Mouse (Mus musculus): ENCODE data around the gene Slc13a3.

The Slc13a3 gene

DNA sequence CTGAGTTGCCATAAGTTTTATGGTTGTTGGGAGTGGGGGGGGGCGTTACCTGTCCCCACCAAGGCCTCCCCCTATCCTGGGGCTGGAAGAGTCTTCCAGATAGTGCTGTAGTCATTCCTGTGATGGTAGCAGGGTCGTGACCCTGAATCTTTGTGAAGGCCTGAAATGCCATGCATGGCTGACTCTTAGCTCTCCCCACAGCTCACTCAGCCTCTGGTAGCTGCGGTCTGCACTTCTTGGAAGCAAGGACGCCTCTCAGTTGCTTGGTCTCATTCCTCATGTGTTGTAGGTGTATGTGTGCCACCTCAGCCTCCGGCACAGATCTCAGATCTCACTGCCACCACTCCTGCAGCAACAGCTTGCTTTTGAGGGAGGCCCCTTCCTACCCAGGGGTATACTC is 2.8 kb upstream of the Slc13a3 start:
- DNase-seq (ENCODE audit: low read depth): no peak

DNA sequence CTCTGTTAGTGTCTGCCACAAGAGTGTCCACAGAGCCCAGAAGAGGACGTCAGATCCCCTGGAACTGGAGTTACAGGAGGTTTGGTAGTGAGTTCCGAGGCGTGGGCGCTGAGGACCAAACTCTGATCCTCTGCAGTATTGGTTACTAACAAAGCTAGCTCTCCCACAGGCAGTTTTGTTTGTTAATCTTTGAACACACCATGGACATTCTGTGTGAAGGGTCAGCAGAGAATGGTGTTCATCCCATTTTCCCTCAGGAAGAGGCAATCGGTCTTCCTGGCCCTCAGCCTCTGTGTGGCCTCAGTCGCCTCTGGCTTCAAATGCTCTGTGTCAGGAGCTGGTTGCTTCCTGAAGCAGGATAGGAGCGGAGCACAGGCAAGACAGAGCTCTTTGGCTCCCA is 2.4 kb upstream of the Slc13a3 start:
- DNase-seq (ENCODE audit: low read depth): no peak

DNA sequence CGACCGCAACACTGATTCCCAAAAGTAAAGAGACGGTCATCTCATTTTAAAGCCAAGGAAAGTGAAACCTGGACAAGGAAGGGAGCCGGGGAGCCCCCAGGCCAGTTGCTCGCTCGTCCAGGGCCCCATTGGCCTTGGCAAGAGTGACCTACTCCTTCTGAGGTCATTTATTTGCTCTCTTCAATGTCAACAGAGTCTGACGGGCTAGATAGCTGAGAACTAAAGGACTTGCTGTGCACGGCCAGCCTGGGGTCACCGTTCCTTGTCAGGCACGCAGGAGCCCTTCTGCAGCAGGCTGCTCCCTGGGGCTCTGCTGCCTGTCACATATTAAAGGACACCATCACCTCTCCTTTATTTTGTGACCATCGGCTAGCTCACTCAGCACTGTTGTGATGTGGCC is 1.1 kb downstream of the Slc13a3 start:
- no peak for DNase-seq (ENCODE audit: low read depth)

DNA sequence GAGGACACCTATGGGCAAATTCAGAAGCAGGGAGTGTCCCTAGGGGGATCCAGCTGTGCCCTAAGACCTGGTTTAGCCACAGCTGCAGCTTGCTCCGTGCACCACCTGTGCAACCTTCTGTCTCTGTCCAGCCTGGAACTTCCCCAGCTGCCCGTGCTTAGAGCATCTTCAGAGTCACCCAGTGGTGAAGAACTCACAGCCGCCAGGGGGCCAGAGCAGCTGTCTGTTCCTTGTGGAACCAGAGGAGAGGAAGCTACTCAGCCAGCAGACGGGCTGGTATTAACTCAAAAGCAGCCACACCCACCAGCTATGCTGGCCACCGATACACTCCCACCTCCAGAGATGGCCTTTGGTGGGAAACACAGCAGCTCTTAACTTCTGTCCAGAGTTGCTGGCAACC is 2.9 kb downstream of the Slc13a3 start:
- DNase-seq (ENCODE audit: low read depth): peak; percentile 36

DNA sequence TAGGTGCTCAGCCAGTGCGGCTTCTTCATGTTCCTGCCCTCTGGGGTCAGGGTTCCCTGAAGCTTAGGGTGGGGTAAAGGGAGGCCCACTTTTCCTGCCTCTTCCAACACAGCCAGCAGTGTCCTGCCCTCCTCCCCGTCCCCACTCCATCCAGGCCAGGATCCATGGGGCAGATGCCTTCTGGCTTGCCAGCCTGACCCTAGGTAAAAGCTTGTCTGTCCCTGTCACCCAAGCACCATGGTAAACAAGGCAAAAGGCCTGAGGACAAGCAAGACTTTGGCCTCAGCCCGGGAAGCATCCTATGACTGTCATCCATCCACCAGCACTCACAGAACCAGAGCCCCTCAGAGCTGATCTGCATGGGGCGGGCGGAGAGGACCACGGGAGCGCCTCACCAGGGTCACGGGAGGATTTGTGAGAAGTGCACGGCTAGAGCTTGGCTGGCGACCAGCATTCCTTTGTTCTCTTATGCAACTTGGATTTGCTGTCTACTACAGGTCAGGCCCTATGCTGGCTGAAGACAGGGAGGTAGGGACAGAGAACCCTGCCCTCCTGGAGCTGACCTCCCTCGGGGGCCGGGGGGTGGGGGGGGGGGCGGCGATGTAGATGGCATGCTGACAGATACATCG is 5.1 kb downstream of the Slc13a3 start:
- DNase-seq (ENCODE audit: low read depth): peak; percentile 56

DNA sequence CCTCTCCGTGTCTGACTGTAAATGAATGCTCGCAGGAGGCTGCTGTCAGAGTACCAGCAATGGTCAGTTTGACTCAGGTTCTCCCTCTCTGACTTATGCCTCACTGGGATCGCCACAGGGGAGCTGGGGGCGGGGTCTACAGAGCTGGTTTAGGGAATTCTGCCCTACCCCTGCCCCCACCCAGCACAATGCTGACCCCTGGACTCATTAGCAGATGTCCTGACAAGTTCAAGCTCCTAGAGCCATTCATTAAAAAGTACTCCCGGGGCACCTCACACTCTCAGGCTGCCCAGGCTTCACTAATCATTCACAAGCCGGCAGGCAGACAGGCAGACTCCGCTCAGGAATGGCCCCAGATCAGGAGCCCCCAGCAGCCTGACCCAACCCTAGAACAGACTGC is 13.4 kb downstream of the Slc13a3 start:
- DNase-seq (ENCODE audit: low read depth): no peak

DNA sequence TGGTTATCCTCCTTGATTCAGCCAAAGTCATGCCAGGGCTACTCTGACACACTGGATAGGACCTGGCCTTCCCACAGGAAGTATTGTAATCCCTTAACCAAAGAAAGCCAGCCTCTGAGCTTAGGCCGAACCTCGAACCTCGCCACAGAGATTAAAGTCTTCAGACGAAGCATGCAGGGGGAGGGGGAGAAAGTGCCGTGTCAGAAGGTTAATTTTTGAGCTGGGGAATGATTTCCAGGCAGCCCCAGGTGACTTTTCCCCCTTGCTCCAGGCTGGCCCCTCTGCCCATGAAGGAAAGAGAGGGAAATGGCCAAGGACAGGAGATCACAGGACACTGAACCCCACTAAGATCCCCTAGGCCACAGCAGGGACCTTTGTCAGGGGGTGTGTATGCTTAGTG is 14.8 kb downstream of the Slc13a3 start:
- DNase-seq (ENCODE audit: low read depth): no peak

DNA sequence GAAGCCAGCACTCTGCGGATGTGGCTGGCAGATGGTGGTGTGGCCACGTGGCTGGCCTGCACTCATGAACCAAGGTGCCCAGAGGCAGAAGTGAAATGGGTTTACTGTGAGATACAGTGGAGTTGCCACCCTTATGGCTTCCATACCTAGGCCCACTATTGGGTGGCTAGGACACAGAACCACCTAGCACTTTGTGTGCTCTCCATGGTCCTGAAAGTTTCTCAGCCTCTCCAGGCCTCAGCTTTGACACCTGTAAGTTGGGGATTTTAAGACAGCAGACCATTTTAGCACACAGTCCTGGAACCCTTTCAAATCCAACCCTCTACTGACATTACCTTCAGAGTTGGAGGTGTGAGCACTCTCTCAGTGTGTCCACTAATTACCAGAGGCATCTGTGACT is 16.3 kb downstream of the Slc13a3 start:
- DNase-seq (ENCODE audit: low read depth): peak; percentile 72

DNA sequence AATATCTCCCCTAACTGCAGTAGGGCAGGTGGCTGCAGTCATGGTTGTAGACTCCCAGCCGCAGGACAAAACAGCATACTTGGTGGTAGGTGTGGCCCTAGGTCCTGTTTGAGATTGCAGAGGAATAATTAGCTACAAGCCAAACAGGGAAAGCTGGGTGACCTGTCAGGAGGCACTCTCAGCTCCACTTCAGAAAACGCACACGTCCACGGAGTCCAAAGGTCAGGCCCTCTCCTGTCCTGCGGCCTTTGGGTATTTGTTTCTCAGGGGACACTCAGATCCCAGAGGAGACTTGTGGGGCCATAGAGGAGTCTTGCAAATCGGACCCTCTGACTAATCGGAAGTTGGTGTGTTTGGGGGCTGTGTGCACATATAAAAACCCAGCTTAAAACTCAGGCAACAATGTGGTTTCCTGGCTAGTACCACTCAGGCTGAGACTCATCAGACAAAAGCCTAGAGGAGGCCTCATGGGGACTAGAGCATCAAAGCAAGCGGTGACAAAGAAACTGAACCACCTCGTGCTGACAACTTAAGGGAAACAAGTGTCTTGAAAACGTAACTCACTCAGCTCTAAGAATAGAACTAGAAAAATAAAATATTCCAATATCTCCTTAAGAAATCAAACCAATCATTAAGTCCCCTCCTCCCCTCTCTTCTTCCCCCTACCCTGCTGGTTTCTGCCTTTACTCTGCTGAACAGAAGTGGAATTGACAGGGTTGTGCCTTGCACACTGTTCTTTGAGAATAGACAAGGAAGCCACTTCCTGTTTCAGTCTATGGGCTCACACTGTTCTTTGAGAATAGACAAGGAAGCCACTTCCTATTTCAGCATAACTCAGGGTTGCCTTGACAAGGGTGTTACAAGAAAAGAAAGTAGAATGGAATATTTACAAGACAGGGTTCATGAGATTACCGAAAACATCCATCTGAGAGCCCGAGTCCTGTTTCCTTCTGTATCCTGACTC is 20.0 kb downstream of the Slc13a3 start:
- no peak for DNase-seq (ENCODE audit: low read depth)

DNA sequence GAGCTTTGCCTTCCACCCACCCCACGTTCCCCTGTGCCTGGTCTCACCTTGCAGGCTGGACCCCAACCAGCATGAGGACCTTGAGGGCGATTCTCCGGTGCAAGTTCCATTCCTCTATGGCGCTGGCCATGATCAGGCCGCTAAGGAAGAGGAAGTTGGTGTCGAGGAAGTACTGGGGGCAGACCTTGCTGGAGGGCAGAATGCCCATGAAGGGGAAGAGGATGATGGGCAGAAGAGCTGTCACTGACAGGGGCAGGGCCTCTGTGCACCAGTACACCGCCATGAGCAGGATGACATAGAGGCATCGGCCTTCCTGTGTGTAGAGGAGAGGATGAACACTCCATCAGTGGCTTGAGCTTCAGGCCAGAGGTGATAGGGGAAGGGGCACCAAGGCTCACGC is 24.6 kb downstream of the Slc13a3 start:
- DNase-seq (ENCODE audit: low read depth): no peak

DNA sequence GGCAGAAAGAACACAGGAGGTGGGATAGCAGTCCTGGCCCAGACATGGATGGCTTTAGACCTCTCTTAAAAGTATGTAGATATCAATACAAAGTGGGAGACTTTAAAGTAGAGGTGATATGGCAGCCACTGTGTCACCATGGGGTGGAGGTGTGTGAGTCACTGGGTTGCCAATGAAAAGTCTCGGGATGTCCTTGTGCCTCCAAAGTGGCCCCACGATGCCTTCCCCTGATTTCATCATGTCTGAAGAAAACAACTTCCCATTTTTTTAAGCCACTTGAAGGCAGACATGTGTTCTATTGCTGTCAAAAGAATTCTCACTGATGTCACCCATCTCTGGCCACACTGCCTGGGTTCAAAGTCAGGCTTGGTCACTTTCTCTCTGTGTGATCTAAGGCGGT is 28.2 kb downstream of the Slc13a3 start:
- no peak for DNase-seq (ENCODE audit: low read depth)

DNA sequence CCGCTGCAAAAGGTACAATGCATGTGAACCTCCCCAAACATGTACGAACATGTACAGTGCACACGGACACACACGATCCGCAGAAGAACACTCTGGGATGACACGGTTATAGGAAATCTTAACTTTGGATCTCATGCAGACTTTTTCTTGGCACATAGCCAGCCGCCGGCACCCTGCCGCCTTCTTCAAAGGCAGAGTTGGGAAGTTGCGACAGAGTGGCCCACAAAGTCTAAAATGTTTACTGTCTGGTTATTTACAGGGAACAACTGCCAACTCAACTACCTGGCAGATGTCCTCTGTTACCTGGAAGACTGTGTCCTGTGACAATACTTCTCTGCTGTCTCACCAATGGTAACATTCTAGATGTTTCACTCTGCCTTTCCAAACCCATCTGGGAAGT is 30.0 kb downstream of the Slc13a3 start:
- peak; percentile 9 for DNase-seq (ENCODE audit: low read depth)

DNA sequence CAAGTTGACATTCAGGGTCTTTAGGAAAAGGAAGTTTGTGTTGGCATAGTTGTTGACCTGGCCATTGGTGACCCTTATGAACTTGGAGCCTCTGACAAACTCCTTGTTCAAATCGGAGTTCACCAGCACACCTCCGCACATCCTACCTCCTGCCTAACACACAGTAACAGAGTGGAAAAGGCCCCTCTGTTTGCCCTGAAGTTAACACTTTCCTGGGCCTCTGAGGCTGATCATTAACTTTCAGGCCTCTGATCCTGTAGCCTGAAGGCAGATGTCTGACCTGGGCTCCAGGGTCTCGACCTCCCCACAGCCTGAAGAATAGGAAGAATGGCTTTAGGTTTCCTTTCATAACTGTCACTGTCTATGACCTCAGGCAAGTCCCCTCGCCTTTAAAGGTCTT is 31.4 kb downstream of the Slc13a3 start:
- DNase-seq (ENCODE audit: low read depth): no peak

DNA sequence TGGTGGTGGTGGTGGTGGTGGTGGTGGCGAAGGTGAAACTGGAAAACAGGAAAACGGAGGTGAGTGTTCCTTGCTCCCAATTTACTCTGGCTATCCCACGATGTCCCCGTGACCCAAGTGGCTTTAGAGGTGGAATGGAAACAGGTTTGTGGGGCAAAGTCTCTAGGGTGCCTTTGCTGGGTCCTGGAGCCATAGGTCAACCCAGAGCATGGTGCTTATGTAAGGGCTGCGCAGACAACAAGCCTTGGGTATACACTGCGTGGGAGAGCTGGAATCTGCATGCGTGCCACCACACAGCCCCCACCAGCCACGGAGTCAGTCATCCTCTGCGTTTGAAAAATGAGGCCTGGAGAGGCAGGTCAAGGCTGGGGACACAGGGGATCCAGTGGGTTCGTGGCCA is 33.4 kb downstream of the Slc13a3 start:
- no peak for DNase-seq (ENCODE audit: low read depth)

DNA sequence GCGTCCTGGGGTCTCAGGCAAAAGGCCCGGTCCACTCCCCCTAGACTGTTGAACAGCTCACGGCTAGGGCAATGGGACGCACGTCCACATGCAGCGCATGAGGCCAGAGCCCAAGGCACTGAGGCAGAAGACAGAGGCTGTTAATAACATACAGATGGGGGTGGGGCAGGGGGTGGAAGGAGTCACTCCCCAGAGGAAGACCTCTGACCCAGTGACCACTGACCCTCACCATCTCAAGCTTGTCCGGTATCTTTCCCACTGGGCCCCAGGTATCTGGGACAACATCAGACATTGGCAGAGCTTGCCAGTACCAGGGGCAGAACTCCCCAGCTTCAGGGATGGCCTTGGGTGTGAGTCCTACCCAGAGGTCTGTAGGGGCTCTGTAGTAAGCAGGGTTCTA is 34.1 kb downstream of the Slc13a3 start:
- DNase-seq (ENCODE audit: low read depth): no peak

DNA sequence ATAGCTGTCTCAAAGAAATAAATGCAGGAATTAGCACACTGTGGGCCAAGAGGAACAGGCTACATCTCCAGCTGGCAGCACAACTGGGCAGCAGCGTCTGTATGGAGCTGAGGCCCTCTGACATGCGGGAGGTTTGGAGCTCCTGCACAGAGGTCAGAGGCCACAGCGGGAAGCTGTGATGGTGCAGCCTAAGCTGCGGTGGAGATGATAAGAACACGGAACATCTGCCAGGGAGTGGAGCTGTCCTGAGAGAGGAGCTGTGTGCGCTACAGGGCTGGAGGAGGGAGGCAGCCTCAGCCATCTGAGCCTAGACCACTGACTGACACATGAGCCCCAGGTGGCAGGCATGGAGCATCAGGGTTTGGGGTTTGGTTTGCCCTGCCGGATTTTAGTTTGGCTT is 44.3 kb downstream of the Slc13a3 start:
- DNase-seq (ENCODE audit: low read depth): no peak

DNA sequence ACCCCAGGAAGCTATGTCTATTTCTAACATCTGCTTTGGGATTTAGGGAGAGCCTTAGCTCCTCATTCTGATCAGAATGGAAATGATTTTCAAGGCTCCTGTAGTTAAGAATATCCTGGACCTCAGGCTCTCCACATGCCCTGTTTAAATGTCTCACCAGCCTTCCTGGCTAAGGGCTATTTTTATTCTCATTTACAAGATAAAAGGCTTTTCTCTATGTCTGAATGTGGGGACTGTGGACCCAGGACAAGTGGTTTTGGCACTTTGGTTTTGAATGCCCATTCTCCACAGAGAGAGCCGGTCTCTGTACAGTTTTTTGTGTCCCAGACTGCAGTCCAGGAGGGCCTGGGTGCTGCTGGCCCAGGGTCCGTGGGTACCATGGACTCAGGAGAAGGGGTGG is 52.8 kb downstream of the Slc13a3 start:
- DNase-seq (ENCODE audit: low read depth): no peak

DNA sequence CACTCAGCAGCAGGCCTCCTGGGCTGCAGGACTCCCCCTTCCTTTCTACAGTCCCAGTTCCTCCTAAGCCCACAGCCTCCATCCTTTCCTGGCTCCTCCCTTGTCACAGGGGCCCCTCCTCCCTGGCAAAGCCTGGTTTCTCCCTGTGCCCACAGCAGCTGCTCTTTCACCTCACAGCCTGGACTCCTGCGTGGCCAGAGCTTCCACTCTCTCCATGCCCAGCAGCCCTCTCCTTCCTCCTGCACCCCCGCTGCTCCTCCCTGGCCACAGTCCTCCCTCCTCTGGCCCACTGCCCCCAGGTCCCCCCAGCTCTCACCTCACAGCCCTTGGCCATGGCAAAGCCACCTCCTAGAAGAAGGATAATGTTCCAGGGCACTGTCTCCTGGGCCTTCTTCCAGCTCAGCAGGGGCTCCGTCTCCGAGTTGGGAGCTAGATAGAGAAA is 53.3 kb downstream of the Slc13a3 start:
- DNase-seq (ENCODE audit: low read depth): no peak

DNA sequence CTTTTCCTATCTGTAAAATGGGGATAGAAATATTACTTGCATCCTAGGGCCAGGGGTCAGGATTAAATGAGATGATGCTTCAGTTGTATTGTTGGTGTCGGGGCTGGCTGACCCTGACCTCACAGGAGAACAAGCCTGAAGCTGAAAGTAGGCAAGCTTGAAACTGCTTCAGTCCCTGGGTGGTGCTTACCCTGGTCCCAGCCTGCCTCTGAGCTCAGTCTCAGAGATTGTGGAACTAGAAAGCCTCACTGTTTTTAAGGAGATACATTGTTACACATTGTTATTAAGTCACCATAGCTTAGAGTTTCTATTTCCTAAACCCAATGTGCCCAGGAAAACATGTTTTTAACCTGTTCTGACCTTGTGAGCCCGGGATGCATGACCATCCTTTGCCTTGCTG is 54.5 kb downstream of the Slc13a3 start:
- no peak for DNase-seq (ENCODE audit: low read depth)

DNA sequence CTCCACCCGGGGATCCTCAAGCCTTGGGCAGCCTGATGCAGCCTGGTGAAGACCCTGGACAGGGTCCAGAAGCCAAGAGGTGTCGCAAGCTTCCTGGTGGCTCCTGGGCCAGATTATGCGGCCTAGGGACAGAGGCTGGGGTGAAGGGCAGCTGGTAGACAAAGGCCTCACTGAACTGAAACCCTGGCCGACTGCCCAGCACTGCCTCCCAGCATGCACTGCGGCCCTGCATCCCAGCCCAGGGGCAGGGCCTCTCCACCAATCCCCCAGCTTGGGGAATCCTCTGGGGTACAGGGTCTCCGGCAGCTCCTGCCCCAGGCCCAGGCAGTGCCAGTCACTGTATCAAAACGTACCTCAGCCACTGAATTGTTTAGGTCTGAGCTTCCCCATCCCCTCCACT is 55.7 kb downstream of the Slc13a3 start:
- DNase-seq (ENCODE audit: low read depth): no peak

DNA sequence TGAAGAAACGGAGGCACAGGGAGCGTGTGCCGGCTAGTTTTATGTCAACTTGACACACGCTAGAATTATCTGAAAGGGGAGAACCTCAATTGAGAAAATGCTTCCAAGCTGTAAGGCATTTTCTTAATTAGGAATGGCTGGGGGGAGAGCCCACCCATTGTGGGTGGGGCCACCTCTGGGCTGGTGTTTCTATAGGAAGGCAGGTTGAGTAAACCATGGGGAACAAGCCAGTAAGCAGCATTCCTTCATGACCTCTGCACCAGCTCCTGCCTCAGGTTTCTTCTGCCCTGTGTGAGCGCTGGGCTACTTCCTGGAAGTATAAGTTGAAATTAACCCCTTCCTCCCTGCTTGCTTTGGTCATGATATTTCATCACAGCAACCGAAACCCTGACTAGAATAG is 57.2 kb downstream of the Slc13a3 start:
- DNase-seq (ENCODE audit: low read depth): no peak

DNA sequence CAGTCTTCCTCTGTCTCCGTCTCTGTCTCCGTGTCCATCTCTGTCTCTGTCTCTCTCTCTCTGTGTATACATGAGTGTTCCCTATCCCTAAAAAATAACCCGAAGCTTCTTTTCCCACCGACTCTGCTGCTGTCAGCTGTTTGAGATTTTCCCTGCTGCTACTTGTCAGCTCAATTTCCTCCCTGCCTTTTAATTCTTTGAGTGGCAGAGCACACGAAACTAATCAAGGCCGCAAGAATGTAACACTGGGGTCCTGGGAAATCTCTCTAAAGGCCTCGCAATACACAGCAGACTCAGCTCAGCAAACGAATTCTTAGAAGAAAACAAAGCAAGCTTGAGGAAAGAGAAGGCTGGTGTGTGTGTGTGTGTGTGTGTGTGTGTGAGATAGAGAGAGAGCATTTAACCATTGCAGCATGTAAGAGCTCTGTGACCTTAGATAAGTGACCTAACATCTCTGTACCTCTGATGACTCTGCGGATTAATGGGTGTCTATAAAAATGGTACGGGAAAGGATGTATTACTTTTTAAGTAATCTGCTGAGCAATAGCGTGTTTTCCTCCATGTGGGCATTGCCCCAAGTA is 57.8 kb downstream of the Slc13a3 start:
- no peak for DNase-seq (ENCODE audit: low read depth)

DNA sequence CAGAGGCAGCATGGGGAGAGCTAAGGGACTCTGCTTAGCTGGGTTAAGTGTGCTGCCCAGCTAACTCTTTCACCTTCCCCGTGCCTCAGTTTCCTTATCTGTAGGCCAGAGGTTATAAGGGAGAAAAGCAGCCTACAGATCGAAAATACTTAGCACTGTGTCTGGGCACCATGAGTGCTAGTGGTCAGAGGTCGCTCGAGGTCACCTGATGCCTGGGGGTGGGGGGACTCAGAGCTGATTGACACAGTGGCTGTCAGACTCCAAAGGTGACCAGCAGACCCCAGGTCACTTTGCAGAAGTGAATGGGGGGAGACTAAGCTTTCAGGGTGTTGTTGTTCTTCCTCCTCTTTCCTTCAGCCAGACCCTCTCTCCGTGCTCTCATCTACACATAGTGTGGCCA is 58.7 kb downstream of the Slc13a3 start:
- no peak for DNase-seq (ENCODE audit: low read depth)

All from NIH3T3 (cell line).